9 mouse cellular contexts compared by ENCODE assay signal in the genomic region with DNA sequence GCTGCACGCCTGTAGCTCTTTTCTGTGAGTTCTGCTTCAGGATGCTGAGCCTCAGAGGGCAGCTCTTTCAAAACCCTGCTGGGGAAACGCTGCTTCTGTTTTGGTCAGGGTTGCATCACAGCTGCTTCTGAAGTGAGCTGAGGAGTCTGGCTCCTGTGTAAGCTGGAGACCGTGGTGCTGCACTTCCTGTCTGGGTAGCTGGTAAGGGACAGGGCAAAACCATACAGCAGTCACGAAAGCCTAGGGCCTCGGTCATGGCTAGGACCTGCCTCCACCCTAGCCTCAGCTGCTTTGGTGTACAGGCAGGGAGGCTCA. TPM values are rescaled to one million over a fixed set of nuclear protein-coding genes. Genes with fewer than 3 reads are reported as not detected.
DNase-seq lines count a peak whose midpoint lies in the region; ATAC-seq lines count a peak whose summit lies in the region.
"Had no signal": no experiment of that assay in that cellular context is flagged by ENCODE, and none has a peak within 500 bp of the region (broad histone marks: within the 10 kb centered on the region; RNA-seq: fewer than 3 reads in every experiment).

No protein-coding gene starts in this region.

- H3K27me3 ChIP-seq in neural tube, embryonic 12.5 days (replicated peaks) = no peaks in the 10 kb centered on the region; the same call in 1 of the 2 replicates
- no peaks in the 10 kb centered on the region for H3K27me3 ChIP-seq in forebrain, embryonic 13.5 days
- H3K27me3 ChIP-seq: intestine, embryonic 15.5 days had no signal

- H3K27ac ChIP-seq in neural tube, embryonic 12.5 days = no peak overlapping the region
- H3K27ac ChIP-seq in forebrain, embryonic 13.5 days = peak overlapping the region; percentile 76
- H3K27ac ChIP-seq: intestine, embryonic 15.5 days had no signal

- H3K4me3 ChIP-seq in neural tube, embryonic 12.5 days = no peak overlapping the region
- no peak overlapping the region for H3K4me3 ChIP-seq in forebrain, embryonic 13.5 days
- H3K4me3 ChIP-seq: intestine, embryonic 15.5 days had no signal

- no peaks in the 10 kb centered on the region for H3K9me3 ChIP-seq in neural tube, embryonic 12.5 days
- H3K9me3 ChIP-seq in forebrain, embryonic 13.5 days (replicated peaks) = no peaks in the 10 kb centered on the region
- H3K9me3 ChIP-seq: intestine, embryonic 15.5 days had no signal

- 67% methylated on average over 5 of the region's 5 CpGs for WGBS in neural tube, embryonic 12.5 days
- WGBS in forebrain, embryonic 13.5 days = 61% methylated on average over 5 of the region's 5 CpGs

- no peak for ATAC-seq in neural tube, embryonic 12.5 days (ENCODE audit: low FRiP score, low read depth)
- ATAC-seq in forebrain, embryonic 13.5 days = peak; percentile 12; the same call in 1 of the 2 replicates
- ATAC-seq: intestine, embryonic 15.5 days had no signal

- DNase-seq in neural tube, embryonic 10.5 days (ENCODE audit: extremely low spot score, low spot score) = no peak
- peak; percentile 52 for DNase-seq in lung, postnatal 10 days
- peak; percentile 66 for DNase-seq in thymus, postnatal 0 days (ENCODE audit: low spot score)
- no peak for DNase-seq in cerebellum, adult 9-10 months
- no peak for DNase-seq in cerebellum, postnatal 4 days (ENCODE audit: low spot score in 2 of 2)
- DNase-seq in layer of hippocampus, adult 9-10 months (ENCODE audit: low spot score) = no peak

- 0 out of 2 replicates have a peak overlapping the region, but pooled peaks have one; percentile 17 for H3K9ac ChIP-seq in neural tube, embryonic 12.5 days
- H3K9ac ChIP-seq in forebrain, embryonic 13.5 days = peak overlapping the region; percentile 35; the same call in 1 of the 2 replicates
- H3K9ac ChIP-seq: intestine, embryonic 15.5 days had no signal

- H3K4me2 ChIP-seq in neural tube, embryonic 12.5 days (replicated peaks) = no peak overlapping the region
- H3K4me2 ChIP-seq in forebrain, embryonic 13.5 days = no peak overlapping the region
- H3K4me2 ChIP-seq: intestine, embryonic 15.5 days had no signal

- H3K4me1 ChIP-seq in neural tube, embryonic 12.5 days = peaks cover 27% of the 10 kb centered on the region
- peaks cover 55% of the 10 kb centered on the region for H3K4me1 ChIP-seq in forebrain, embryonic 13.5 days

- no peaks in the 10 kb centered on the region for H3K36me3 ChIP-seq in neural tube, embryonic 12.5 days
- no peaks in the 10 kb centered on the region for H3K36me3 ChIP-seq in forebrain, embryonic 13.5 days (ENCODE audit: poor library complexity, severe bottlenecking)
- H3K36me3 ChIP-seq: intestine, embryonic 15.5 days had no signal

RNA-seq across cellular contexts. Expression of a gene that starts 13.0 kb away (rescaled TPM):
- 73.1 and 74.2 TPM in 2 replicates for polyA plus RNA-seq in neural tube, embryonic 12.5 days (2016; fragmentation: Nextera tagmentation; extraction: Ambion mirVana)
- 67.9 and 73.9 TPM in 2 replicates for polyA plus RNA-seq in forebrain, embryonic 13.5 days (2015; fragmentation: Nextera tagmentation; extraction: Ambion mirVana)
- polyA plus RNA-seq in thymus, postnatal 0 days (2015; fragmentation: Nextera tagmentation; extraction: Ambion mirVana) = 1.2 and 1.7 TPM in 2 replicates

Comparison
In these comparisons a context has a peak if more than half of its experiments do, and no peak if none do; other contexts are left out.
1. DNase-seq: peak in lung, postnatal 10 days (single experiment) and thymus, postnatal 0 days (single experiment); none in neural tube, embryonic 10.5 days (single experiment), cerebellum, adult 9-10 months (single experiment), cerebellum, postnatal 4 days (0 of 2) and layer of hippocampus, adult 9-10 months (single experiment).
2. RNA of a gene that starts 13.0 kb away (polyA plus RNA-seq): 73.1 to 74.2 TPM in neural tube, embryonic 12.5 days and 67.9 to 73.9 TPM in forebrain, embryonic 13.5 days; 1.2 to 1.7 TPM in thymus, postnatal 0 days; every median in the first group is over 10 times any median in the second.